ENCODE assay signal across 19 mouse cellular contexts in genomic region chr13:83542666-83543065, GRCm38 (mm10).
"Had no signal": no experiment of that assay in that cellular context is flagged by ENCODE, and none has a peak within 500 bp of the region (broad histone marks: within the 10 kb centered on the region; RNA-seq: fewer than 3 reads in every experiment).

No protein-coding gene starts in this region.

- H3K9ac ChIP-seq: liver, embryonic 13.5 days; neural tube, embryonic 13.5 days; stomach, embryonic 15.5 days had no signal

- H3K9me3 ChIP-seq: liver, embryonic 13.5 days; midbrain, embryonic 10.5 days; neural tube, embryonic 13.5 days; stomach, embryonic 15.5 days had no signal

- H3K4me2 ChIP-seq: liver, embryonic 13.5 days; neural tube, embryonic 13.5 days; stomach, embryonic 15.5 days had no signal

- H3K36me3 ChIP-seq: liver, embryonic 13.5 days; midbrain, embryonic 10.5 days; neural tube, embryonic 13.5 days; stomach, embryonic 15.5 days had no signal

- H3K27ac ChIP-seq: liver, embryonic 13.5 days; midbrain, embryonic 10.5 days; neural tube, embryonic 13.5 days; stomach, embryonic 15.5 days had no signal

- H3K4me3 ChIP-seq: liver, embryonic 13.5 days; midbrain, embryonic 10.5 days; myocyte; neural tube, embryonic 13.5 days; stomach, embryonic 15.5 days had no signal

- H3K27me3 ChIP-seq: liver, embryonic 13.5 days; neural tube, embryonic 13.5 days; stomach, embryonic 15.5 days had no signal

- H3K4me1 ChIP-seq: midbrain, embryonic 10.5 days; neural tube, embryonic 13.5 days; stomach, embryonic 15.5 days had no signal

- DNase-seq: kidney, adult 18-20 months; kidney, adult 9 months; kidney, postnatal 14 days; kidney, postnatal 4 days; liver, embryonic 13.5 days; lung, adult 2 months; lung, postnatal 14 days; lung, postnatal 4 days; midbrain, embryonic 14.5 days; retina, postnatal 1 day; right cerebral cortex, postnatal 25 days; spleen, adult 18-20 months; thymus, adult 18-20 months; thymus, postnatal 14 days; thymus, postnatal 4 days had no signal
